Mouse (Mus musculus): ENCODE measurements at regions not wholly inside any gene's neighbourhood (a gene's known extent, or its start where the extent isn't known, plus 50 kb on each side); places are given as distances from the start of the nearest gene placed in this dataset.

DNA sequence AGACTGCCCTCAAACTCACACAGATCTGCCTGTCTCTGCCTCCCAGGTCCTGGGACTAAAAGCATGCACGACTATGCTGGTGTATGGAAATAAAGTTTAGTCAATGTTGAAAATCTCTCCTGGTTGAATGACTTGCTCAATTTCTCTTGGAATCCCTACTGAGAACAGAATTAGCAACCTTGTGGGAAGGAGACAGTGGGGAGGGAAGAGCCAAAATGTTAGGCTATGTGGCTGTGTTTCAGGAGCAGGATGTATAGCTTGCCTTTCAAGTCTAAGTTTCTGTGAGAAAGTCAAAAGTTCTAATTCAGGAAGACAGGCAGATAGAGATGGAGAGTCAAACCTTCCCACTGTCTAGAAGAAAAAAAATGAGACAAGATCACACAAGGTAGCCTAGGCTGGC is 168.3 kb upstream of the Creb1 start:
- TF ChIP-seq CTCF (IDR thresholded peaks at IDR 0.05; ENCODE audit: extremely low read depth, insufficient read depth, insufficient read length, insufficient replicate concordance) = no peak
- no peak for TF ChIP-seq POLR2A (IDR thresholded peaks at IDR 0.05; ENCODE audit: low read depth, low read length)

All from spleen, adult 2 months (tissue).